Mouse (Mus musculus): ENCODE measurements around the gene Tbcd. TPM values are rescaled to one million over a fixed set of nuclear protein-coding genes. Genes with fewer than 3 reads are reported as not detected.

Tbcd gene
- polyA plus RNA-seq, 1 experiment from 2014 or later, result 51.7 TPM

- no peak for DNase-seq (ENCODE audit: low spot score)
Observed at GRCm38 (mm10) chr11:121529747-121530146, 78.0 kb downstream of the Tbcd start.

DNA sequence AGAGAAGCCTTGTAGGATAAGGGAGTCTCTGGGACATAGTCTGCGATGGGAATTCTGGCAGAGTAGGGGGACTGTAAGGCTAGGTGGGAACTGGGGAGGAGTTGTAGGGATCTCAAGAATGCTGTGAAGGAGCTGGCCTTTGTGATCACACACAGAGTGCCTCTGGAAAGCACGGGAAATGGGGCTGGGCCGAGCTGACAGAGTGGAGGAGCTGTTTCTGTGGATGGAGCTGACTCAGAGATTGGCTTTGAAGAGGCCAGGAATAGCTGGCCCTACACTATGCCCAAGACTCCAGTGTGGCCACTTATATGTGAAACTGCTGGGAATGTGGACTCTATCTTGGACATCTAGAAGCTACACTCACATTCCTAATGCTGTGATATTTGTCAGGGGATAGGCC, 84.8 kb downstream of the Tbcd start:
- DNase-seq (ENCODE audit: low spot score), result no peak

GRCm38 (mm10) chr11:121542471-121542870, 90.7 kb downstream of the Tbcd start:
- DNase-seq (ENCODE audit: low spot score), result no peak

DNA sequence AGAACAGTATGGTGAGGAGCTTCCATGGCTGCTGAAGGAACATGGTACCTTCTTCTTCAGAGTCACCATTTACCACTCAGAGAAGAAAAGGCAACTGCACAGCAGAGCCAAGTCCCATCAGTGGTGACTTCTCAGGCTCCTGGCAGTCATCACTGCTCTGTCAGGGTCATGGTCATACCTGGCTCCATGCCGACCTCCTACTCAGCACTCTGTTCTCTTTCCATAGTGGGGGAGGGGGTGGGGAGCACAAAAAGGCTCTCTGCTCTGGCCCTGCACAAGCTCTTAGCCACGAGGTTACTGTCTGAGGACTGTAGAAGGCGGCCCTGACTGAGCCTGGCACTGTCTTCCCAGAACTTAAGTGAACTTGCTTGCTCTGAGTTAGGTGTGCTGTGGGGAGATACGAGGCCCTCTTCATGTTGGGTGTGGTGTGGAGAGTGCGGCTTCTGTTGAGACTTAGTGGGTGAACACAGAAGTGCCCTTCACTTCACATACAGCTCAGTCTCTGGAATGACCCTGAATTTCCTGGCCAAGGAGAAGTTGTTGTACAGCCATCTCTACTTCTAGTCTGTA, 91.6 kb downstream of the Tbcd start:
- DNase-seq (ENCODE audit: low spot score), result no peak

- no peak for DNase-seq (ENCODE audit: low spot score)
Observed at GRCm38 (mm10) chr11:121543922-121544321, 92.2 kb downstream of the Tbcd start.

GRCm38 (mm10) chr11:121544755-121545397, 93.1 kb downstream of the Tbcd start:
- DNase-seq (ENCODE audit: low spot score), result no peak

- no peak for DNase-seq (ENCODE audit: low spot score)
Observed at GRCm38 (mm10) chr11:121545398-121546034, 93.8 kb downstream of the Tbcd start.

DNA sequence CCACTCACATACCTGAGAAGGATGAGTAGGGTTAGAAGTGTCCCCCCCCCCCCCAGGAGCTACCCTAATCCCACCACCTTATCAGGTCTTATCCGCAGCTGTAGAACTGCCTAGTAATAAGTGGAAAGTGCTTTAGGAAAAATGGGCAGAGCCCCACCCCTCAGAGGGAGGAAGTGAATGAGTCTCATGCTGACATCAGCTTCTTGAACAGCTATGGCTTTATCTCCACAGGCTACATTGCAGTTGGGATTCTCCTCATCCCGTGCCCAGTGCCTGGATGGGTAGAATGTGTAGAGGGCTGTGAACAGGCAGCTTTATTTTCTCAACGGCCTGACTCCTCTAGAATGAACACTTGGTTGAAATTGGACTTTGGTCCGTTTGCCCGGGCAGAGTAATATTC, 95.5 kb downstream of the Tbcd start:
- DNase-seq (ENCODE audit: low spot score), result no peak

DNA sequence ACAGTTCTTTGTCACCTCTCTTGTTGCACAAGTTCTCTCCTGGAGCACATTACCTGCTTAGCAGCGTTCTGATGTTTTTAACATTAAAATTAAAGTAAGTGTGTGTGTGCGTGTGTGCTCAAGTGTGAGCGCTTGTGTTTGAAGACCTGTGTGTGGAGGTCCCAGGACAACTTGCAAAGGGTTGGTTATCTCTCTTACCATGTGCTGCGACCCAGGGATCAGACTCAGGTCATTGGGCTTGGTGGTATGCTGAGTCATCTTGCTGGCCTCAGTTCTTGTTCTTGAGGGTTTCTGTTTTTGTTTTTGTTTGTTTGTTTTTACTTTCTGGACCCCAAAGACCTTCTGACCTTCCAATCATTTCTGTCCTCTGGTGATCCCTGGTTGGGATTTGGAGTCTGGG, 96.2 kb downstream of the Tbcd start:
- no peak for DNase-seq (ENCODE audit: low spot score)

DNA sequence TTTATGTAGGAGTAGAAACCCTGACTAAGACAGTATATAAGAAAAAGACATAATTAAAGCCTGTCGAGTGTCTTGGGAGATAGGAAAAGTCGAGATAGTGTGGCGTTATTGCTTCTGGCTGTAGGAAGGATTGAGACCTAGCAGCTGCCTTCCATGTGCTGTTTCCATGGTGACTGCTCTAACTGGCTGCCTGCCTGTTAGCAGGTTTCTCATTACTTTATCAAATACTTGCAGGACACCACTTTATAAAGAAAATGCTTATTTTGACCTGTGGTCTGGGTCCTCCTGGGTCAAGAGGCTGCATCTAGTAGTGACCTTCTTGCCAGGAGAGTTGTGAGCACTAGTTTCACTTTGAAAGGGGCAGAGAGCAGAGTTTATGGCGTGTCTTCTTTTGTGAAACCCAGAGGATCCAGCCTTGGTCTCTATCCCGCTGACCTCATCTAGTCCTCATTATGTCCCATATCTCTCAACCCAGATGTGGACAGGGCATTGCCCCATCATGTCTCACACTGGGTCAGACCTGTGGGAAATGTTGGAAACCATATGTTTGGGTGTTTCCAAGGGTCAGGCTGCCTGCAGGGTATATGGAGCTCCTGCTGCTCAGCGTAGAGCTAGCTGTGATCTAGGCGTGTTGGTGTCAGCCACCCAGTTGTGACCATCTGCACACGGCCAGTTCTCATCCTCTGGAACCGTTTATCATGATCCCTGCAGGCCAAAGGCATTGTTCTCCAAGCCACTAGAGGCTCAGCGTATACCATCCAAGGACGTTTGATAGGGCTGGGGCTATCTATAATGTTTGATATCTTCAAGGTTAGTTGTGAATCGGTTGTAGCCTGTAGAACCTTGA, 97.5 kb downstream of the Tbcd start:
- DNase-seq (ENCODE audit: low spot score), result no peak

GRCm38 (mm10) chr11:121549843-121550647, 98.3 kb downstream of the Tbcd start:
- DNase-seq (ENCODE audit: low spot score), result no peak

DNA sequence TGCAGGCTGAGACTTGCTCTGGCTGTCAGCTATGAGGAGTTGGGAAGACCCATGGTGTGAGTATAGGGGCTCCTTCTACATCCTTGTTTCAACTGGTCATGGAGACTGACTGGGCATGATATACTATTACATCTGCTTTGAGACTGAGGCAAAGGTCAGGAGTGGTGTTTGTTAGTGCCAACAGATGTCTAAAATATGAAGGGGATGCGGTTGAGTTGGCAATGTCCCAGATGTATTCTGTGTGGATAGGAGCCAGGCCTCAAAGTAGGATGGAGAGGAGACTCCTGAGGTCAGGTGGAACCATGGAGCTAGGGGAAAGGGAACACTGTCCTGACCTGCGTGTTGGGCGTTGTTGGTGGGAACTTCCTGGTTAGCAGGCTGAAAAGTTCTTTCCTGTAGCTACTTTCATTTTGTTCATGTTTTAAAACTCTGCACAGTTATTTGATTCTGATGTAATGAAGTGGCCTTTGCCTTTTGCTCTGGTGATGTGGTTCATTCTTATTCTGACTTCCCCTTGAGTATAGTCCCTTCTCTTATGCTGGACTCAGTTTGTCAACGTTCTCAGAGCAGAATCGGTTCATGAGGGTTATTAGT, 99.6 kb downstream of the Tbcd start:
- DNase-seq (ENCODE audit: low spot score), result no peak

DNA sequence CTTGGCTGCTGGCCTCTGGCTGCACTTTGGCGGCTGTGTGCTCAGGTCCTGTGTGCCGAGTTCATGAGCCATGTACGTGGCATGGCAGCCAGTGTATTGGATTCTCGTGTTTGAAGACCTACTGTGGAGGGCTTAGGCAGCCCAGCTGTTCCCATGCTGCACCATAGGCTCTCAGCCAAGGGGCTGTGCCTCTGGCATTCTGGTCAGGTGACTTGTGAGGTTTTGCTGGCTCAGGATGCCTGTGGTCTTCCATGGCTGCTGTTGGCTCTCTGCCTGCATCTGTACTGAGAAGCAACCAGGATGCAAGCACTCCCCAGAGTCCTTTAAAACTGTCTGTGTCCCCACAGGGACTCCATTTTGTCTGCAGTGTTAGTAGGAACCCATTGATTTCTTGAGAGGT, 100.4 kb downstream of the Tbcd start:
- peak; percentile 28 for DNase-seq (ENCODE audit: low spot score)

DNA sequence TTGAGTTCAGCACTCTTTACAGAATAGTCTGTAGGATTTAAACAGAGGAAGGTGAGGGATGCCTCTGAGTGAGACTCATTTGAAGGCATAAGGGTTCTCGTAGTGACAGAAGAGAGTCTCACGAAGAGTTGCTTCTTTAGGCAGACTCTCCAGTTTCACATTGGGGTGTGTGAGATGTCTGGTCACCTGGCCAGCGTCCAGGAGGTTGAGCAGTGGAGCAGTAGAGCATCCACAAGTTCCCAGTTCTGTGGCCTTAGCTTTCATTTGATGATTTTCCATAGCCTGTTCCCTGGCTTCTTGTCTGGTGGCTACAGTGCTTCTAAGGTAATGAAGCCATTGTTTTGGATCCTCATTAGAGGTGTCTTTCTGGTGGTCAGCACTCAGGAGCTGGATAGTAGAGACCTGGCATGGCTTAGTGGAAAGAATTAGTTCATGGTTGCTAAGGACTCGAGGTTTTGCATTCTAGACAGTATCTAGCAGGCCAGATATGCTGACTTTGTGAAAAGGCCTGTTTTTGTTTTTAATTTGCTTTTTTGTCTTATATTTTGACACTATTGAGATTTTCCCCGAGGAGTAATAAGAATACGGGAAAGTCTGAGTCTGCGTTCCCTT, 101.2 kb downstream of the Tbcd start:
- DNase-seq (ENCODE audit: low spot score), result no peak

DNA sequence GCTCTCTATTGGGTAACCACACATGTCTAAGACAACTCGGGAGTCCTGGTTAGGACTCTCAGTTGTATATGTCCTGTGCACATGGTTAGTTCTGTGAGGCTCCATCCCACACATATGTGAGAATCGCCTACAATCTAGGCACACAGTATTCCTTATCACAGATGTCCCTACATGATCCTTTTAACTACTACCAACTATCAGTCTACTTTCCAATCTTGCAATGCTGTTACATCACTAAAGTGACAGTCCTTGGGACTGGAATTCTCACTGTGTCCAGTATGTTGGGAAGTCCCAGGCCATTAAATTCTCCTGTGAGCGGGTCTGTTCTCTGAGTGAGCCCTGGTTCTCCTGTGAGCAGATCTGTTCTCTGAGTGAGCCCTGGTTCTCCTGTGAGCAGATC, 101.7 kb downstream of the Tbcd start:
- no peak for DNase-seq (ENCODE audit: low spot score)

DNA sequence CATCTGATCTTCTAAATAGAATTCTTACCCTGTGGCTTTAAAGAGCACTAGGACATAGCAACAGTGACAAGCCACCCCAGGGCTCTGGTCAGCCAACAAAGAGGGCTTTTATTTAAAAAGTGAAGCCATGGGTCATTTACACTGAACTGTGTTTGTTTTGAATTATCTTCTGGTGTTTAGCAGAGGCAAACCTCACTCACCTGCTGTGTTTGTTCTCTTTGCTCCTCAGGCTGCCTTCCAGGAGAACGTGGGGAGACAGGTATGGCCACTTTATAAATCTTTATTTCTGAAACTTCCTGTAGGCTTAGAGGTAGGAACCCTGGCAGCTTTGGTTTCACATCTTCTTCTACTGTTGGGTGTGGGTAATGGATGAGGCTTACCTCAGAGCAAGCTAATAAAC, 105.0 kb downstream of the Tbcd start:
- no peak for DNase-seq (ENCODE audit: low spot score)

GRCm38 (mm10) chr11:121557946-121558345, 106.2 kb downstream of the Tbcd start:
- DNase-seq (ENCODE audit: low spot score), result no peak

GRCm38 (mm10) chr11:121558522-121558921, 106.8 kb downstream of the Tbcd start:
- DNase-seq (ENCODE audit: low spot score), result no peak

DNA sequence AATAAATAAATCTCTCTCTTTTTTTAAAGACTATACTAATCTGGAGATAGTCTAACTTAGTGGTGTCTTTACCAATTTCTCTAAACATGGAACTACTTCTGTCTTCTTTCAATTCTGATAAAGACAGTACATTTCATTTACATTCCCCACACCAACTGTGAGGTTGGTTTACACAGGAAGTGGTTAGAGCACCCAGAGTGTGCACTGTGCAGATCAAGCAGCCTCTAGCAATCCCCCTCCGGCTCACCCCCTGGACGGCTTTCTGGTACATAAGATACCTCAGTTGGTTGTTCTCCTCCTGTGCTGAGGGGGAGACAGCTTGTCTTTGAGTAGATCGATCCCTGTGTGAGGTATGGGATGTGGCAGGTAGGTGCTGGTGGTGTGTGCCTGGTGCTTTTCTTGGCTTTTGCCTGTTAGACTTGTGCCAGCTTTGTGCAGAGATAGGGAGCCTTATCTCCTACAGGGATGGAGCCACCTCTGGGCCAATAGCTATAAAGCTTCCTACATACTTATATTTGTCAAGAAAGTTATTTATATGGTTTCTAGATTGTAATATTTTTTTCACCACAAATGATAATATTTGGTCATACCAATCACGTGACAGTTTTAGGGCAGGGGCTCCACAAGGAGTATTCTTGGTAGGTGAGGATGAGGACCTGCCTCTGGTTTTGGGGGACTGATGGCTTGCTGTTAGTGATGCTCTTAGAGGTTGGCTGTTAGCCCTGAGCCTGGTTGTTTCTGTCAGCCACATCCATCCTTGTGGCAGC, 108.0 kb downstream of the Tbcd start:
- peak; percentile 88 for DNase-seq (ENCODE audit: low spot score)

GRCm38 (mm10) chr11:121560294-121560663, 108.5 kb downstream of the Tbcd start:
- DNase-seq (ENCODE audit: low spot score), result peak; percentile 80
